8 mouse cellular contexts compared by ENCODE assay signal in the genomic region with DNA sequence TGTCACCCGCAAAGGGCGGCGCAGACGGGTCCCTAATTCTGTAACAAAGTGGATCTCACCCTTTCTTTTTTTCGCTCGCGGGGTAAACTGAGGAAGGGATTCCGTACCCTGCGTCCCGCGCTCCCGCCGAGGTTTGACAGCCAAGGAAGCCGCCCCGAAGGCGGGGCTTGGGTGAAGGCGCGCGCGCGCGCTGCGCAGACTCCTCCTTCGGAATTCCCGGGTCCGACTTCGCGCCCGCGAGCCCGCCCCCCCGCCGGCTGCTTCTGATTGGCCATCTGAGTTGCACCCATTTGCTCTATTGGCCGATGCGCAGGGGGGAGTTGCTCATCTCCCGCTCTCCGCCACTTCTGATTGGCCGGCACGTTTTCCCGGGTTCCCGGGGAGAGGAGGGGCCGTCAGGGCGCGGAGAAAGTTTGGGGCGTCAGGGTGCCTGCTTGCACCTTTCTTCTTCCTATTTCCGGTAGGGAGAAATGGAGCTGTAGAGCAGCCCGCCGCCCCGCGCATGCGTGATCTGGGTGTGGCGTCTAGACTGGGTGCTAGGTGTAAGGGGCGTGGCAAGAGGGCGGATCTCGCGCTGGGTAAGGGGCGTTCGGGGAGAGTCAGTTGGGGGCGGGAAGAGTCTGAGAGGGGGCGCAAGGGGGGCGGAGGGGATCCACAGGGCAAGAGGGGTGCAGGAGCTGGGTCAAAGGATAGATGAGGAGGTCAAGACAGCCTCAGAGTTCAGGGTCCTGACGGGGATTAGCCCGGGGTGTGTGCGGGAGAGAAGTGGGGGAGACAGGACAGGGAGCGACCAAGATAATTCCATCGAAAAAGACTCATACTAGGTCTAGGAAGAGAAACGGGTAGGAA. TPM values are rescaled to one million over a fixed set of nuclear protein-coding genes. Genes with fewer than 3 reads are reported as not detected.
DNase-seq lines count a peak whose midpoint lies in the region; ATAC-seq and TF ChIP-seq lines count a peak whose summit lies in the region.

A gene (minus strand): TSS at position 173 of the 849 bp plus-strand sequence.
A gene (plus strand): TSS at position 449 of the 849 bp plus-strand sequence.

- WGBS in forebrain, embryonic 16.5 days = 1% methylated on average over 59 of the region's 67 CpGs
- under 1% methylated on average over 67 of the region's 67 CpGs for WGBS in lung, embryonic 14.5 days
- WGBS in olfactory bulb, adult 2 months = 1% methylated on average over 67 of the region's 67 CpGs
- under 1% methylated on average over 67 of the region's 67 CpGs for WGBS in thymus, adult 2 months

- peaks cover 42% of the 10 kb centered on the region for H3K4me1 ChIP-seq in G1E (ENCODE audit: insufficient read depth, low read depth, low read length)
- peaks cover 17% of the 10 kb centered on the region for H3K4me1 ChIP-seq in forebrain, embryonic 16.5 days (replicated peaks; ENCODE audit: control insufficient read depth, insufficient read depth, low read length)
- H3K4me1 ChIP-seq in lung, embryonic 14.5 days (ENCODE audit: insufficient read depth) = peaks cover 9% of the 10 kb centered on the region; the same call in 1 of the 2 replicates
- peaks cover 10% of the 10 kb centered on the region for H3K4me1 ChIP-seq in olfactory bulb, adult 2 months (ENCODE audit: control insufficient read depth, insufficient read depth, low read length)
- H3K4me1 ChIP-seq in thymus, adult 2 months (replicated peaks; ENCODE audit: control insufficient read depth, insufficient read depth, low read length) = peaks cover 20% of the 10 kb centered on the region

- peak within 1 kb of the TSS; percentile 90 for H3K4me2 ChIP-seq in forebrain, embryonic 16.5 days (ENCODE audit: low read length)
- H3K4me2 ChIP-seq in lung, embryonic 14.5 days = peak within 1 kb of the TSS; percentile 95

- peak; percentile 100 for DNase-seq in G1E (ENCODE audit: low spot score)
- peak; percentile 94 to 96 for DNase-seq in cerebellum, adult 18-20 months
- peak; percentile 93 for DNase-seq in heart, postnatal 36 days
- DNase-seq in layer of hippocampus, adult 2 months (ENCODE audit: low spot score in 2 of 2) = peak; percentile 94 to 96
- DNase-seq in lung, embryonic 14.5 days = peak; percentile 98
- DNase-seq in thymus, adult 2 months = peak; percentile 97

- TF ChIP-seq POLR2A in olfactory bulb, adult 2 months (IDR thresholded peaks at IDR 0.05; ENCODE audit: insufficient read depth, low read depth, low read length) = no peak
- TF ChIP-seq POLR2A in thymus, adult 2 months (IDR thresholded peaks at IDR 0.05; ENCODE audit: control insufficient read depth, extremely low read depth, insufficient read depth, low read length, poor library complexity) = no peak; the same call in 1 of the 2 replicates

- H3K27me3 ChIP-seq in G1E (ENCODE audit: insufficient read depth, low read length) = no peaks in the 10 kb centered on the region
- H3K27me3 ChIP-seq in forebrain, embryonic 16.5 days (replicated peaks; ENCODE audit: control insufficient read depth, insufficient read depth, low read length) = no peaks in the 10 kb centered on the region
- no peaks in the 10 kb centered on the region for H3K27me3 ChIP-seq in lung, embryonic 14.5 days (ENCODE audit: insufficient read depth, low read length)
- H3K27me3 ChIP-seq in thymus, adult 2 months (ENCODE audit: control insufficient read depth, insufficient read depth, low read length) = no peaks in the 10 kb centered on the region

- TF ChIP-seq CTCF in G1E (IDR thresholded peaks at IDR 0.05; ENCODE audit: low read depth, low read length) = no peak
- TF ChIP-seq CTCF in layer of hippocampus, adult 2 months (conservative IDR thresholded peaks at IDR 0.05) = peak; percentile 35
- no peak for TF ChIP-seq CTCF in lung, embryonic 14.5 days (IDR thresholded peaks at IDR 0.05; ENCODE audit: low read depth)
- no peak for TF ChIP-seq CTCF in olfactory bulb, adult 2 months (IDR thresholded peaks at IDR 0.05; ENCODE audit: insufficient read depth, low read depth, low read length)
- TF ChIP-seq CTCF in thymus, adult 2 months (IDR thresholded peaks at IDR 0.05; ENCODE audit: borderline replicate concordance, control insufficient read depth, extremely low read depth, insufficient read depth, low read length, poor library complexity) = peak; percentile 62; the same call in 1 of the 2 replicates

- H3K9me3 ChIP-seq in G1E (replicated peaks) = no peaks in the 10 kb centered on the region
- H3K9me3 ChIP-seq in forebrain, embryonic 16.5 days (ENCODE audit: control insufficient read depth, low read length) = no peaks in the 10 kb centered on the region
- no peaks in the 10 kb centered on the region for H3K9me3 ChIP-seq in lung, embryonic 14.5 days (ENCODE audit: low read depth, low read length)

- H3K4me3 ChIP-seq in G1E (ENCODE audit: low read depth, low read length) = peak within 1 kb of the TSS; percentile 73
- H3K4me3 ChIP-seq in forebrain, embryonic 16.5 days (replicated peaks; ENCODE audit: low read length) = peak within 1 kb of the TSS; percentile 71
- H3K4me3 ChIP-seq in layer of hippocampus, adult 2 months = peak within 1 kb of the TSS; percentile 71
- H3K4me3 ChIP-seq in lung, embryonic 14.5 days (ENCODE audit: low read depth, low read length) = peak within 1 kb of the TSS; percentile 51
- peak within 1 kb of the TSS; percentile 65 for H3K4me3 ChIP-seq in olfactory bulb, adult 2 months (ENCODE audit: insufficient read depth, low read depth, low read length)
- peak within 1 kb of the TSS; percentile 67 for H3K4me3 ChIP-seq in thymus, adult 2 months (ENCODE audit: control insufficient read depth, insufficient read depth, low read length)

- H3K27ac ChIP-seq in forebrain, embryonic 16.5 days (ENCODE audit: low read length) = no peak within 1 kb of the TSS
- no peak within 1 kb of the TSS for H3K27ac ChIP-seq in layer of hippocampus, adult 2 months
- peak within 1 kb of the TSS; percentile 66 for H3K27ac ChIP-seq in lung, embryonic 14.5 days (ENCODE audit: low read depth)
- H3K27ac ChIP-seq in olfactory bulb, adult 2 months (ENCODE audit: insufficient read depth, low read depth, low read length) = no peak within 1 kb of the TSS
- no peak within 1 kb of the TSS for H3K27ac ChIP-seq in thymus, adult 2 months (ENCODE audit: control insufficient read depth, insufficient read depth, low read length)

- intact Hi-C loops in heart, postnatal 36 days (cut with DNase I) = no loop called here

- peak; percentile 97 for ATAC-seq in G1E (ENCODE audit: extremely low read depth, insufficient number of reproducible peaks, low FRiP score, poor library complexity, severe bottlenecking)
- ATAC-seq in forebrain, embryonic 16.5 days = peak; percentile 98
- ATAC-seq in lung, embryonic 14.5 days (ENCODE audit: insufficient read depth) = peak; percentile 95

- H3K36me3 ChIP-seq in G1E (replicated peaks) = peaks cover 72% of the 10 kb centered on the region
- H3K36me3 ChIP-seq in forebrain, embryonic 16.5 days (ENCODE audit: control insufficient read depth, insufficient read depth) = no peaks in the 10 kb centered on the region
- peaks cover 24% of the 10 kb centered on the region; the same call in 1 of the 2 replicates for H3K36me3 ChIP-seq in lung, embryonic 14.5 days (ENCODE audit: insufficient read depth)
- H3K36me3 ChIP-seq in thymus, adult 2 months (ENCODE audit: control insufficient read depth, insufficient read depth, low read length) = no peaks in the 10 kb centered on the region; the same call in 1 of the 2 replicates

- peak within 1 kb of the TSS; percentile 55 for H3K9ac ChIP-seq in forebrain, embryonic 16.5 days (replicated peaks; ENCODE audit: low read depth, low read length)
- H3K9ac ChIP-seq in lung, embryonic 14.5 days = peak within 1 kb of the TSS; percentile 68

RNA-seq across cellular contexts. Expression of the first gene that starts in this region (rescaled TPM):
- total RNA-seq in G1E (2014; fragmentation: Nextera tagmentation) (67.4 and 74.5 TPM in 2 replicates), G1E (2017) (29.8 and 37.2 TPM in 2 replicates)
- polyA plus RNA-seq in G1E (2012) = 62.1 and 63.4 TPM in 2 replicates
- polyA plus RNA-seq in forebrain, embryonic 16.5 days (2015; fragmentation: Nextera tagmentation; extraction: Ambion mirVana) = 31.8 and 34.2 TPM in 2 replicates
- total RNA-seq in heart, postnatal 36 days (2021) = 1 to 10 TPM; 3.4 to 5.2 TPM
- total RNA-seq in layer of hippocampus, adult 2 months (2021) = 1 to 10 TPM; 4.7 to 7.2 TPM
- 83.9 and 89.3 TPM in 2 replicates for polyA plus RNA-seq in lung, embryonic 14.5 days (2014; fragmentation: Nextera tagmentation; extraction: Ambion mirVana)
- polyA plus RNA-seq in olfactory bulb, adult 2 months (2012; ENCODE audit: insufficient read depth, insufficient read length, low replicate concordance, missing spikeins) = not detected in 2 replicates
- polyA plus RNA-seq in thymus, adult 2 months (2012; rRNA removed) = 64.4 and 92.6 TPM in 2 replicates

RNA-seq across cellular contexts. Expression of the second gene that starts in this region (rescaled TPM):
- total RNA-seq in G1E (2014; fragmentation: Nextera tagmentation) = 13.3 and 14.1 TPM in 2 replicates
- total RNA-seq in G1E (2017) = 12.3 and 12.5 TPM in 2 replicates
- polyA plus RNA-seq in G1E (2012) = 18.7 and 19.3 TPM in 2 replicates
- polyA plus RNA-seq in forebrain, embryonic 16.5 days (2015; fragmentation: Nextera tagmentation; extraction: Ambion mirVana) = 8.8 and 9.0 TPM in 2 replicates
- 1 to 10 TPM; 2.3 to 2.9 TPM for total RNA-seq in heart, postnatal 36 days (2021)
- 10 to 100 TPM; 11.0 to 12.6 TPM for total RNA-seq in layer of hippocampus, adult 2 months (2021)
- 15.2 and 20.3 TPM in 2 replicates for polyA plus RNA-seq in lung, embryonic 14.5 days (2014; fragmentation: Nextera tagmentation; extraction: Ambion mirVana)
- polyA plus RNA-seq in olfactory bulb, adult 2 months (2012; ENCODE audit: insufficient read depth, insufficient read length, low replicate concordance, missing spikeins) = not detected in 2 replicates
- 19.3 and 19.5 TPM in 2 replicates for polyA plus RNA-seq in thymus, adult 2 months (2012; rRNA removed)

Comparison
In these comparisons a context has a peak if more than half of its experiments do, and no peak if none do; other contexts are left out.
1. RNA of the first gene that starts in this region (polyA plus RNA-seq): 83.9 to 89.3 TPM in lung, embryonic 14.5 days, 64.4 to 92.6 TPM in thymus, adult 2 months, 62.1 to 63.4 TPM in G1E and 31.8 to 34.2 TPM in forebrain, embryonic 16.5 days; not detected in olfactory bulb, adult 2 months; every median in the first group is over 10 times any median in the second.
2. CTCF ChIP-seq: peak in layer of hippocampus, adult 2 months (single experiment) and thymus, adult 2 months (single experiment); none in G1E (single experiment), lung, embryonic 14.5 days (single experiment) and olfactory bulb, adult 2 months (single experiment).
3. Peak in every context shown above with its lines, with median percentiles within 50 percentile points of each other: ATAC-seq, DNase-seq and H3K4me3 ChIP-seq.